Mouse (Mus musculus): ENCODE results near the gene Plpp1.

Gene Plpp1

DNA sequence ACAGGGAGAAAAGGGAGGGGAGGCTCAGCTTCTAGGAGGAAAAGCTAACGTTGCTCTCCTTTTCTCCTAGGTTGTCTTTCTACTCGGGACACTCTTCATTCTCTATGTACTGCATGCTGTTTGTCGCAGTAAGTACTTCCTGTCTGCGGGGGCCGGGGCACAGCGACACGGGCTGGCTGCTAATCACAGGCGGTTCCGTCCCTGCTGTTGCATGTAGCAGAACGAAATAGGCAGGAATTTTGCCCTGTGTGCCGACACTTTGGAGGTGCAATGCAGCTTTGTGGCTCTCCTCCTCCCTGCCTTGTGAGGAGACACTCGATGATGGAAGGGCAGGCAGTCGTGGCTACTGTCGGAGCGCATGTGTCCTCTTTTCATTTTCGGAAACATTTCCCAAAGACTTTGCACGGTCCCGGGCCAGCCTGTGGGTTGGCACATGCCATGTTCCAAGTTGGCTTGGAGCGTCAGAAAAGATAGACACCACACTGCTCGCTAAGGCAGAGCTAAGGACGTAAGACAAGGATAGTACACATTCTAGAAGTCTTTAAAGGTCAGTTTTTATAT lies 59.1 kb downstream of the Plpp1 start:
- DNase-seq (ENCODE audit: low read depth, low spot score) = no peak

GRCm38 (mm10) chr13:112860370-112860769 lies 59.8 kb downstream of the Plpp1 start:
- DNase-seq (ENCODE audit: low read depth, low spot score) = no peak

GRCm38 (mm10) chr13:112860911-112861310 lies 60.3 kb downstream of the Plpp1 start:
- no peak for DNase-seq (ENCODE audit: low read depth, low spot score)

DNA sequence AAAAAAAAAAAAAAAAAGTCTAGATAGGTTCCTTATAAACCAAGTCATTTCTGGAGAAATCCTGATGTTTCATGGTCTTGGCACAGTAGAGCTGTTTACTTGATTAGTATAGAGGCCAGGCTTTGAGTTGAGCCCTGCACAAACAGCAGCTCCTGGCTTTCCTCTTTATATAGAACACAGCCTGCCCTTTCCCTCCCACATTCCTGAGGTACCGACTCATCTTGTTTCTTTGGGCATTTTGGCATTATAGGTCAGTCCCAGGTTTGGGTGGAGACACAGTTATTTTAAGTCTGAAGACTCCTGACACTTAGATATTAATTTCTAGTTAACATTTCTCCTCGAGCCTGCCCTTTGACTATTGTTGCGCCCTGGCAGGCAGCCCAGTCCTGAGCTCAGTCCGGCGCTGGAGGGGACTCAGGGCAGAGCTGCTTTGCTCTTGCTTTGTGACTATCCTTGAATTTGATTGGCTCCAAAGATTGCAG lies 61.3 kb downstream of the Plpp1 start:
- no peak for DNase-seq (ENCODE audit: low read depth, low spot score)

- DNase-seq (ENCODE audit: low read depth, low spot score) = no peak
These were observed 61.8 kb downstream of the Plpp1 start for GRCm38 (mm10) chr13:112862342-112862741.

DNA sequence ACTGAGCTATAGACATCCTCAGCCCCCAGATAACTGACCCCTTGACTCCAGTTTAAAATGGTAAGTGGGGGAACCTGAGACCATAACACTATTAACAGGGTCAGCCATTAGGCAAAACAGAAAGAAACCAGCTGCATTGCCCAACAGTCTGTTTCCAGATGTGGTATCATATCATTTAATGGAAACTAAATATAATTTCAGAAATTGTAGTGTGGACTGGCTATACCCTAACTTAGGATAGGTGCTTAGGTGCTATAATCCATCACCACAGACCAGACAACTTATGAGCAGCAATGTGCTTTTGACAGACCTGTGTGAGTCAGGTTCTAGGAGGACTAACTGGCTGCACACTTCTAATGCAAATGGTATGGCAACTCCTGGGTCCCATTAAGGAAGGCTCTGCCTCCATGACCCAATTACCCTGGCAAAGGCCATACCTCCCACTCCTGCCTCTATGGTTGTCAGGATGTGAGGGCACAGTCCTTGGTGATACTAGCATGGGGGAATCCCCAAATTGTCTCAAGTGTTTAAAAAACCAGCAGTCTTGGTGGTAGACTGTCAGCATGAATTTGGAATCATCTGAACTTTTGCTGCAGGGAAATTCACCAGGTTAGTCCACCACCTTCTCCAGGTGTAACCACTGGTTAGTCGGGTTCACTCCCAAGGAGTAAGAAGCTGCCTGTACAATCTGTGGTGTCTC lies 62.5 kb downstream of the Plpp1 start:
- no peak for DNase-seq (ENCODE audit: low read depth, low spot score)

- DNase-seq (ENCODE audit: low read depth, low spot score) = no peak
These were observed 66.2 kb downstream of the Plpp1 start for GRCm38 (mm10) chr13:112866782-112867181.

- no peak for DNase-seq (ENCODE audit: low read depth, low spot score)
These were observed 66.8 kb downstream of the Plpp1 start for GRCm38 (mm10) chr13:112867381-112867780.

DNA sequence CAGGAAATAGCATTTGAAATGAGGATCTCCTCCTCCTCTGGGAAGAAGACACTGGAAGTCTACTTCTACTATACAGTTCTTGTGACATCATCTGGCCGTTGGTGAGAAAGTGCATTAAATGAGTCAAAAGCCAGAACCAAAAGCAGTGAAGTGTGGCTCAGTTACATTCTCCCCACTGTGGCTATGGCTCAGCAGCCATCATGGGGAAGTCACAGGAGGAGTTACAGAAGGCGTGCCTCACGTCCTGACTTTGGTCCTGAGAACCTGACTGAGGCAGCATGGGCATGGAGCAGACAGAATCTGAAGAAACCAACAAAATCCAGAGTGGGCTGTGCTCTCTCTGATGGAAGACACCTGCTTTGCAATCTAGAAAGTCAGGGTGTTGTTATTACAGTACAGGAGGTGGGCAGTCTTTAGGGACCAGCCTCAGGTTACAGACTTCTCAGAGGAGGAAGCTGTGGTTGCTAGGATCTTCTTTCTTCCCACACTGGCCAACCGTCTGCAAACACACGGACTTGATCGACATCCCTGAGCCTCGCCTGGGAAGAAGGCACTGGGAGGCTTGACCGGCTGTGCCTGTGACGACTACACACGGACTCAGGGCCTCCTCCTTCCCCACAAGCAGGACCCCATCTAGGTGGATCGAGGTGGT lies 69.6 kb downstream of the Plpp1 start:
- DNase-seq (ENCODE audit: low read depth, low spot score) = no peak

GRCm38 (mm10) chr13:112871500-112872266 lies 71.1 kb downstream of the Plpp1 start:
- no peak for DNase-seq (ENCODE audit: low read depth, low spot score)

- no peak for DNase-seq (ENCODE audit: low read depth, low spot score)
These were observed 86.6 kb downstream of the Plpp1 start for GRCm38 (mm10) chr13:112887234-112887633.

- DNase-seq (ENCODE audit: low read depth, low spot score) = no peak
These were observed 101.6 kb downstream of the Plpp1 start for GRCm38 (mm10) chr13:112902176-112902575.

GRCm38 (mm10) chr13:112909663-112910062 lies 109.1 kb downstream of the Plpp1 start:
- no peak for DNase-seq (ENCODE audit: low read depth, low spot score)

GRCm38 (mm10) chr13:112910434-112910833 lies 109.8 kb downstream of the Plpp1 start:
- no peak for DNase-seq (ENCODE audit: low read depth, low spot score)

Data from WW6 (cell line).